Mouse (Mus musculus) lung, adult 2 months (tissue): ENCODE data around the gene Cacna1e.

Experiments used
- CTCF ChIP-seq: fragments of 200-500 bp; IDR thresholded peaks from 2 replicates; pipeline ENCODE4 v1.5.1; 2011; ENCODE audit warnings: mild to moderate bottlenecking, low read length, control low read depth; ENCODE audit not compliant: insufficient read depth
- POLR2A ChIP-seq: fragments of 200-500 bp; IDR thresholded peaks from 2 replicates; pipeline ENCODE4 v1.6.1; 2011; ENCODE audit warnings: low read depth, mild to moderate bottlenecking, control low read depth, low read length, borderline replicate concordance; ENCODE audit errors: extremely low read depth

GRCm38 (mm10) chr1:154802301-154802904, 81.9 kb downstream of the Cacna1e start:
- TF ChIP-seq CTCF (no peak), POLR2A (no peak)
